Mouse (Mus musculus): ENCODE measurements around the gene Tmem108.

DNA sequence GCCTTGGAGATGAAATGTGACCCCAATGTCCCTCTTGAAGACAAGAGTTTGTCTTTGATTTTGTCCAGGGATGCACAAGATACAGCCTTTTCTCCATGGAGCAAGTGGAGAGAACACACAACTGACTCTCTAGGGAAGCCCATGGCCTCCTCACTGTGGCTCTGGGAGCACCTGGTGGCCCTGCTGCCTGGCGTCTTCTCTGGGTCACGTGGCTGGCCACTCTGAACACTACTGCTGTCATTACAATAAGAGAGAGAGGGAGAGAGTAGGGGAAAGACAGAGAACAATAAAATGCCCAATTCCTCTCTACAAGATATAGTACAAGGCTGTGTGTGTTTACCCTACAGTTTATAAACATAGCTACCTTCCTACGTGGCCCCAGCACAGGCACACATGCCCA lies 40.2 kb downstream of the Tmem108 start:
- TF ChIP-seq POLR2A (IDR thresholded peaks at IDR 0.05; ENCODE audit: borderline replicate concordance, low read depth, low read length) (no peak), CTCF (IDR thresholded peaks at IDR 0.05; ENCODE audit: low read depth, low read length) (no peak)

Measured in bone marrow macrophage, adult 2 months (primary cell).